Mouse (Mus musculus) testis, adult 2 months (tissue): ENCODE results near the gene Olfr961. TPM values are rescaled to one million over a fixed set of nuclear protein-coding genes. Genes with fewer than 3 reads are reported as not detected.

Experiments used
- H3K27ac ChIP-seq: fragments of 200-500 bp; 2 replicates; pipeline ENCODE4 v1.5.1; 2012; ENCODE audit warnings: low read depth, low read length; ENCODE audit not compliant: control insufficient read depth, insufficient read depth
- H3K27me3 ChIP-seq: fragments of 200-500 bp; 2 replicates; pipeline ENCODE4 v1.6.1; 2012; ENCODE audit warnings: mild to moderate bottlenecking, low read length, moderate library complexity; ENCODE audit not compliant: control insufficient read depth, insufficient read depth
- H3K36me3 ChIP-seq: fragments of 200-500 bp; 2 replicates; pipeline ENCODE4 v1.6.1; 2012; ENCODE audit warnings: mild to moderate bottlenecking, low read length; ENCODE audit not compliant: control insufficient read depth, insufficient read depth
- H3K4me1 ChIP-seq: fragments of 200-500 bp; 2 replicates; pipeline ENCODE4 v1.6.1; 2012; ENCODE audit warnings: low read length; ENCODE audit not compliant: control insufficient read depth, insufficient read depth
- H3K4me3 ChIP-seq: fragments of 200-500 bp; 2 replicates; pipeline ENCODE4 v1.5.1; 2012; ENCODE audit warnings: low read depth, mild to moderate bottlenecking, low read length, moderate library complexity, mixed read lengths; ENCODE audit not compliant: control insufficient read depth
- CTCF ChIP-seq: fragments of 200-500 bp; IDR thresholded peaks from 2 replicates; pipeline ENCODE4 v1.5.1; 2012; ENCODE audit warnings: low read depth, mild to moderate bottlenecking, inconsistent platforms, low read length, moderate library complexity; ENCODE audit not compliant: control insufficient read depth, insufficient read depth, insufficient replicate concordance
- POLR2A ChIP-seq: fragments of 200-500 bp; IDR thresholded peaks from 2 replicates; pipeline ENCODE4 v1.6.1; 2012; ENCODE audit warnings: low read depth, mild to moderate bottlenecking, inconsistent platforms, low read length, moderate library complexity; ENCODE audit not compliant: control insufficient read depth
- polyA plus RNA-seq: library from polyadenylated mRNA; depleted of rRNA; stranded (reverse); fragments of >200 nt; gene quantifications from 2 replicates; pipeline ENCODE4 v1.2.3, GENCODE M21; 2012; rRNA removed

Gene Olfr961
- polyA plus RNA-seq, 1 experiment = 0.10 TPM

GRCm38 (mm10) chr9:39669723-39670122 lies 24.8 kb downstream of the Olfr961 start:
- Histone ChIP-seq H3K4me3 (no peak overlapping the region), H3K36me3 (no peaks in the 10 kb centered on the region), H3K27me3 (no peaks in the 10 kb centered on the region), H3K27ac (no peak overlapping the region), H3K4me1 (no peaks in the 10 kb centered on the region)
- TF ChIP-seq CTCF (no peak), POLR2A (no peak)

- no peak overlapping the region for H3K27ac ChIP-seq
- no peak overlapping the region for H3K4me3 ChIP-seq
- TF ChIP-seq CTCF (no peak), POLR2A (no peak)
- no peaks in the 10 kb centered on the region for H3K27me3 ChIP-seq
- H3K4me1 ChIP-seq = no peaks in the 10 kb centered on the region
- no peaks in the 10 kb centered on the region for H3K36me3 ChIP-seq
Observed at GRCm38 (mm10) chr9:39674820-39675219, 29.9 kb downstream of the Olfr961 start.

GRCm38 (mm10) chr9:39678557-39678956 lies 33.7 kb downstream of the Olfr961 start:
- H3K27ac ChIP-seq = no peak overlapping the region
- H3K36me3 ChIP-seq = no peaks in the 10 kb centered on the region
- H3K4me3 ChIP-seq = no peak overlapping the region
- TF ChIP-seq POLR2A (no peak), CTCF (no peak)
- H3K27me3 ChIP-seq = no peaks in the 10 kb centered on the region
- H3K4me1 ChIP-seq = no peaks in the 10 kb centered on the region

- Histone ChIP-seq H3K4me3 (no peak overlapping the region), H3K36me3 (no peaks in the 10 kb centered on the region), H3K27me3 (no peaks in the 10 kb centered on the region), H3K27ac (no peak overlapping the region), H3K4me1 (no peaks in the 10 kb centered on the region)
- TF ChIP-seq POLR2A (no peak), CTCF (no peak)
Observed at GRCm38 (mm10) chr9:39679280-39679679, 34.4 kb downstream of the Olfr961 start.

Other genes with a start within 250 kb of the Olfr961 start
- not detected in 2 replicates for gene Olfr952, start 217.9 kb upstream of the Olfr961 start, polyA plus RNA-seq
- gene Olfr954, start 188.4 kb upstream of the Olfr961 start, polyA plus RNA-seq = not detected in 2 replicates
- gene Olfr955, start 173.1 kb upstream of the Olfr961 start, polyA plus RNA-seq = not detected in 2 replicates
- gene Olfr44, start 151.1 kb upstream of the Olfr961 start, polyA plus RNA-seq = not detected in 2 replicates
- gene Olfr957, start 129.3 kb upstream of the Olfr961 start, polyA plus RNA-seq = not detected in 2 replicates
- gene Olfr958, start 91.0 kb upstream of the Olfr961 start, polyA plus RNA-seq = not detected in 2 replicates
- not detected in 2 replicates for gene Olfr959, start 69.5 kb upstream of the Olfr961 start, polyA plus RNA-seq
- gene AW551984, start 40.7 kb upstream of the Olfr961 start, polyA plus RNA-seq = 0.05 and 0.13 TPM in 2 replicates
- not detected in 2 replicates for gene Olfr148, start 34.4 kb upstream of the Olfr961 start, polyA plus RNA-seq
- gene Olfr960, start 23.7 kb upstream of the Olfr961 start, polyA plus RNA-seq = not detected in 2 replicates
- gene Olfr963, start 22.1 kb downstream of the Olfr961 start, polyA plus RNA-seq = not detected in 2 replicates
- gene Olfr149, start 62.0 kb downstream of the Olfr961 start, polyA plus RNA-seq = not detected in 2 replicates
- gene Olfr965, start 66.3 kb downstream of the Olfr961 start, polyA plus RNA-seq = not detected in 2 replicates
- not detected in 2 replicates for gene Olfr150, start 85.9 kb downstream of the Olfr961 start, polyA plus RNA-seq
- not detected in 2 replicates for gene Olfr967, start 101.2 kb downstream of the Olfr961 start, polyA plus RNA-seq
- gene Olfr968, start 138.2 kb downstream of the Olfr961 start, polyA plus RNA-seq = not detected in 2 replicates
- gene Olfr969, start 145.9 kb downstream of the Olfr961 start, polyA plus RNA-seq = not detected in 2 replicates
- gene Olfr970, start 163.8 kb downstream of the Olfr961 start, polyA plus RNA-seq = not detected in 2 replicates
- gene Olfr971, start 191.8 kb downstream of the Olfr961 start, polyA plus RNA-seq = not detected in 2 replicates
- not detected in 2 replicates for gene Olfr972, start 221.3 kb downstream of the Olfr961 start, polyA plus RNA-seq